Mouse (Mus musculus) lung, embryonic 16.5 days (tissue): ENCODE results near the gene Ypel2. TPM values are rescaled to one million over a fixed set of nuclear protein-coding genes. Genes with fewer than 3 reads are reported as not detected.
A peak's percentile ranks its signal among the peaks of the same experiment; 100 is the strongest.

Experiments
- ATAC-seq: fragments of 200-750 bp; cut with Nextera tagmentation; 2 replicates; pipeline ENCODE4 v1.8.0; 2017; ENCODE audit warnings: low read depth, mild to moderate bottlenecking, moderate library complexity
- H3K27ac ChIP-seq: fragments of 300-500 bp; sonication (generic); 2 replicates; pipeline ENCODE4 v1.5.1; 2014; ENCODE audit warnings: mild to moderate bottlenecking, control low read depth, low read length
- H3K27me3 ChIP-seq: fragments of 300-500 bp; sonication (generic); 2 replicates; pipeline ENCODE4 v1.6.1; 2014; ENCODE audit warnings: low read depth, low read length, mixed read lengths; ENCODE audit not compliant: control insufficient read depth, insufficient read depth
- H3K36me3 ChIP-seq: fragments of 300-500 bp; sonication (generic); 2 replicates; pipeline ENCODE4 v1.6.1; 2014; ENCODE audit warnings: low read length; ENCODE audit not compliant: control insufficient read depth, insufficient read depth
- H3K4me1 ChIP-seq: fragments of 300-500 bp; sonication (generic); replicated peaks from 2 replicates; pipeline ENCODE4 v1.6.1; 2014; ENCODE audit warnings: low read length, mixed read lengths; ENCODE audit not compliant: control insufficient read depth, insufficient read depth
- H3K4me2 ChIP-seq: fragments of 300-500 bp; sonication (generic); 2 replicates; pipeline ENCODE4 v1.6.1; 2014; ENCODE audit warnings: low read depth, low read length, control low read depth
- H3K4me3 ChIP-seq: fragments of 300-500 bp; sonication (generic); 2 replicates; pipeline ENCODE4 v1.5.1; 2014; ENCODE audit warnings: mild to moderate bottlenecking, low read length, control low read depth
- H3K9ac ChIP-seq: fragments of 300-500 bp; sonication (generic); 2 replicates; pipeline ENCODE4 v1.6.1; 2014; ENCODE audit warnings: low read length, control low read depth
- H3K9me3 ChIP-seq: fragments of 300-500 bp; sonication (generic); 2 replicates; pipeline ENCODE4 v1.6.1; 2016; ENCODE audit warnings: low read length; ENCODE audit not compliant: control insufficient read depth
- WGBS: fragments of 180-500 bp; shearing (Covaris S2); extraction: QIAGEN DNeasy Blood & Tissue Kit; methylation state at CpG from one replicate; pipeline ENCODE4 v1.1.7; 2014; 5-methylcytosine and 5-hydroxymethylcytosine counted together
- polyA plus RNA-seq: library from polyadenylated mRNA; unstranded; fragments of >200 nt; fragmentation: Nextera tagmentation; extraction: Ambion mirVana; gene quantifications from 2 replicates; pipeline ENCODE4 v1.2.1, GENCODE M21; 2015

Ypel2 gene
- polyA plus RNA-seq, 1 experiment from 2014 or later = 11.8 TPM

DNA sequence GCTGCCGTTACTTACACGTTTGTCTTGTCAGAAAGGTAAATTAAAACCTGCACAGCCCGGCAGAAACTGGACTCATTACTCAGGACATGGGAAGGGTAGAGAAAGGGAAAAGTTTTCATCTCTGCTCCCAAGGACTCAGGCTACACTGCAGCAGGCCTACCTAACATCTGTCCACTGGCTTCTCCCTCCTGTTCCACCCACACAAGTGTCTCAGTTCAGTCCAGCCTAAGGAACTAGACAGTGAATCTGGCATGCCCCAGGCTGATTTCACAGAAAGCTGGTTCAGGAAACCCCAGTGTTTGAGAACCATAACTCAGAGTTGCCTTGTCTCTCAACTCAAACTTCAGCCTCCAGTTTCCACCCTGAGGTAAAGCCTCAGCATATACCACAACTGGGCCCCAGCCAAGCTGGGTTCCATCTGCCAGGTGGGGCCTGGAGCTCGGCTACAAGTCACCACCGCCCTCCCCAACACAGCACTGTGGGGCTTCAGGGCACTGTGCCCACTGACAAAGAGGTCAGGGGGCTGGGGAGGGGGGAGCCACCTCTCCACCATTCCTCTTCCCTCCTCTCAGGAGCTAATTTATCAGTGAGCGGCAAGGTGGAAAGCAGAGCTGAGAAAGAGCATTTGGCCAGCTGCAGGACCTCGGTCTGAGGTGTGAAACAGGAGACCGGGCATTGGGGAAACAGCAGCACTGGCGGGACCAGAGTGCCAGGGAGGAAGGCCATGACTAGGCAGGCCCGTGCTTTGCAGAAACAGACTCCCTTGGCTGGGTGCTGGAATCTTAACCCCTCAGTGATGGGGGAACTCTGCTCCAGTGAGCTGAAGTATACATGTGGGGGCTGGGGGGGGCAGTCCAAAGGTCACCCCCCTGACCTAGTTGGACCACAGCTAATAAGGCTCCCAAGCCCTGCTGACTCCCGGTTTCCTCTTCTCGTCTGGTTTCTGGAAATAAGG is 34.5 kb downstream of the Ypel2 start:
- peak overlapping the region; percentile 69 for H3K27ac ChIP-seq
- no peaks in the 10 kb centered on the region for H3K9me3 ChIP-seq
- H3K4me1 ChIP-seq = peaks cover 88% of the 10 kb centered on the region
- H3K4me3 ChIP-seq = no peak overlapping the region
- no peaks in the 10 kb centered on the region for H3K36me3 ChIP-seq
- no peak overlapping the region for H3K4me2 ChIP-seq
- no peaks in the 10 kb centered on the region for H3K27me3 ChIP-seq
- peak overlapping the region; percentile 40; the same call in 1 of the 2 replicates for H3K9ac ChIP-seq
- no peak for ATAC-seq
- 39% methylated on average over 12 of the region's 12 CpGs for WGBS

DNA sequence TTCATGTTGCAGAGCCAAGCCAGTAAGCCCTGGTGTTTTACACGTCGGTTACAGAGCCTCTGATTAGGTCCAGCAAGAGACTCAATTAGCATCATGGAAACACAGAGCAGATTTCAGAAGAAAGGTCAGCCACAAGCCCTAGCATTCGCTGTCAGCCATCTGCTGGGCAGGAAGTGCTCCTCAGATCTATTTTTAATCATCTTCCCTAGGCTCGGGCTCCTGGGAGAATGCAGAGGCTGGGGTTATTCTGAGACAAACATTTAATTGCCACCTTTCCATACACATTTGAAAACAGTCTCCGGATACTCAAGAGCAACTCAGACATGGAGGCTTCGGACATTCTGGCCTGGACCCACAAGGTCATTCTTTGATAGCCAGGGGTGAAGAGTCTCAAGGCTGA is 35.3 kb downstream of the Ypel2 start:
- Histone ChIP-seq H3K9ac (no peak overlapping the region), H3K27ac (peak overlapping the region; percentile 69)

DNA sequence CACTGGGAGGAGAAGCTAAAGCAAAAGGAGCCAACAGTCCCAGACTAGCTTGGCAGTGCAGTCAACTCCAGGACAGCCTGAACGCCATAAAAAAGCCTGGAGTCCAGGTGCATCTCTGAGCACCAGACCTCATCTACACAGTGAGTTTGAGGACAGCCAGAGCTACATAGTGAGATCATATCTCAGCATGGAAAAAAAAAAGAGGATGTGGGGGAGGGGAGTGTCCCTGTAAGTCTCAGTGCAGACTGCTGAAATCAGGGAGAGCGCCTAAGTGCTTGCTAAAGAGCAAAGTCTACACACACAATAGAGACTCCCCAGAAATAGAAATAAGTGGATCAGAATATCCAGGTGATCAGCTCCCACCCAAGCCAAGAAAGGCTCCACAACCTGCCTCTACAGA is 37.1 kb downstream of the Ypel2 start:
- Histone ChIP-seq H3K4me2 (no peak overlapping the region), H3K27me3 (no peaks in the 10 kb centered on the region), H3K36me3 (no peaks in the 10 kb centered on the region), H3K4me1 (peaks cover 67% of the 10 kb centered on the region), H3K4me3 (no peak overlapping the region), H3K9me3 (no peaks in the 10 kb centered on the region), H3K27ac (no peak overlapping the region; the same call in 1 of the 2 replicates), H3K9ac (no peak overlapping the region)
- 34% methylated on average over 2 of the region's 2 CpGs for WGBS
- ATAC-seq = no peak

More for the DNA sequence above, 35.3 kb downstream of the Ypel2 start:
- H3K4me2 ChIP-seq = no peak overlapping the region
- no peaks in the 10 kb centered on the region for H3K27me3 ChIP-seq
- ATAC-seq = peak; percentile 15; the same call in 1 of the 2 replicates
- WGBS = 39% methylated on average over 6 of the region's 6 CpGs
- no peaks in the 10 kb centered on the region for H3K9me3 ChIP-seq
- no peak overlapping the region for H3K4me3 ChIP-seq
- peaks cover 85% of the 10 kb centered on the region for H3K4me1 ChIP-seq
- no peaks in the 10 kb centered on the region for H3K36me3 ChIP-seq

DNA sequence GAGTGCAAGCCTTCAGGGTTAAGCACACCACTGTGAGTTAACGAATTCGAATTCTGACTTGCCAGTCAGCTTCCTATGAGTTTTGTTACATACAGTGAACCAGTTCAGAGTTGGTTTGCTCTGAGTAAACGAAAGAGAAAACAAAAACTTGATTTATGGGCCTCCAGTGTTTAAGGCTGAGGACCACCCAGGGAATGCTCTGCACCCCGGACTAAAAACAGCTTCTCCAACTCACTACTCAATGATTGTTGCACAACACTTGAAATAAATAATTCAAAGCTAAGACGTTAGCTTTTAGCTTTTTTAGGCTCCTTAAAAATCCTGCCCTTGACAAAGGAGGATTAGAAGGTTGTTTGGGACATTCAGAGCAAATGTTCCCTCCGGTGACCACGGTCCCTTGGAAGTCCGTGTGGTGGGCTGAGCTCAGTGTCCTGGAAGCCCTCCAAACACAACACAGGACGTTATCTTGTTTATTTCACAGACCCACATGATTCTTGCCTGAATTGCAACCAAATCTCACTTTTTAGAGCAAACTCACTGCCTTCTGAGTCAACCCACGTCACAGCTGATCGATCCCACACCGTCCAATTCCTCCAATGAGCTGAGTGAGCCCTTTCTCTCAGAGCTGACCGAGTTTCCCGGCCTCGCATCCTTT is 38.8 kb downstream of the Ypel2 start:
- Histone ChIP-seq H3K27ac (peak overlapping the region; percentile 68), H3K9me3 (no peaks in the 10 kb centered on the region), H3K9ac (no peak overlapping the region), H3K36me3 (no peaks in the 10 kb centered on the region), H3K4me1 (peaks cover 53% of the 10 kb centered on the region), H3K27me3 (no peaks in the 10 kb centered on the region), H3K4me2 (peak overlapping the region; percentile 31; the same call in 1 of the 2 replicates), H3K4me3 (no peak overlapping the region)
- ATAC-seq = peak; percentile 51
- WGBS = 45% methylated on average over 15 of the region's 15 CpGs

DNA sequence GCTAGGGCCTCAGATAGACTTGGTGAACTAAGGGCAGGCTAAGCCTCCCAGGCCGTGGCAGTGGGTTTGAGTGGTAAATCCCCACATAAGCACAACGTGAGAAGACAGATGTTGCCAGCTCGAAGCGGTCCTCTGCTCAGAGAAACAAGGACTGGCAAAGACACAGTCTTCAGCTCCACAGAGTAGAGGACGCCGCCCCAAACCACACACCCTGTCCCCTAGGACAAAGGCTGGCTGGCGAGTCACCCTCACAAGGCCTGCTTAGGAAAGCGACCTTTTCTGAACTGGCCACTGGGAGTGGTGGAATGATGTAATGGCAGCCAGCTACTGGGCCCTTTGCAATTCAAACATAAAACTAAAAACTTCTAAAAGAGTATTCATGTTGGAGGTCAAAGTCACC is 40.4 kb downstream of the Ypel2 start:
- H3K4me3 ChIP-seq = no peak overlapping the region
- no peaks in the 10 kb centered on the region for H3K36me3 ChIP-seq
- no peak overlapping the region for H3K9ac ChIP-seq
- ATAC-seq = no peak
- no peaks in the 10 kb centered on the region for H3K27me3 ChIP-seq
- H3K27ac ChIP-seq = no peak overlapping the region
- peaks cover 36% of the 10 kb centered on the region for H3K4me1 ChIP-seq
- 81% methylated on average over 8 of the region's 8 CpGs for WGBS
- H3K4me2 ChIP-seq = no peak overlapping the region
- no peaks in the 10 kb centered on the region for H3K9me3 ChIP-seq

DNA sequence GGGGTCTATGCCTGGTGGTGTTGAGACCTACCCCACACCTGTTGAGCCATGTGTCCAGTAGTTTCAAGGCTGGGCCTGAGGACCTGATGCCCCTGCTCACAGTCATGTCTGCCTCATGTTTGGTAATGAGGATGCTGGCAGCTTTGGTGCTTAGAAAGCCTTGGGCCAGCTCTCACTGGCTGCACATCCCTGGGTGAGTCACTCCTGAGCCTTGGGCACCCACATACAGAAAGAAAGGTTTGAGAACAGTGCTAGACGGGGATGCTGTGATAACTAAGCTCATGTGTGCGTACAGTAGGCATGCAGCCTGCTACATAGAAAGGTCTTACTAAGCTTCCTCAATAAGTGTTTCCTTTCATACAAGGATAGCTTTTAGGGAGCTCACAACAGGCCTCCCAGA is 40.8 kb downstream of the Ypel2 start:
- Histone ChIP-seq H3K36me3 (no peaks in the 10 kb centered on the region), H3K27me3 (no peaks in the 10 kb centered on the region), H3K9ac (no peak overlapping the region), H3K27ac (no peak overlapping the region), H3K4me3 (no peak overlapping the region), H3K9me3 (no peaks in the 10 kb centered on the region), H3K4me1 (peaks cover 32% of the 10 kb centered on the region), H3K4me2 (no peak overlapping the region)
- 91% methylated on average over 2 of the region's 2 CpGs for WGBS
- ATAC-seq = no peak

DNA sequence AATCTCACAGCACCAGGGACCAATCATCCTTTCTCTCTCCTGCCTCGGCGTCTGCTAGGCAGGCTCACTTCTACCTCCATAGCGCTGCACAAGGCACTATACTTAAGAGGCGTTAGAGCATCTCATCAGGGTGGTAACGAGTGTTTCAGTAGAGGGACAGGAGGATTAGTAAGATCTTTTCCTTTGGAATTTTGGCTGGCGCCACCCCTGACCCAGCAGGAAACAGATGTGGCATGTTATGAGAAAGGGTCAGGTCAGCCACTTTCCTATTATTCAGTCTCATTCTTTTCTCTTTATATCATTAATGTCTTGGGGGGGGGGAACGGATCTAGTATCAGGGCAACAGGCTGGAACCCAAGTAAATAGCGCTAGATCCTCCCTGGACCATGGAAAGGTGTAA is 41.8 kb downstream of the Ypel2 start:
- ATAC-seq = no peak
- Histone ChIP-seq H3K9me3 (no peaks in the 10 kb centered on the region), H3K4me2 (no peak overlapping the region), H3K4me3 (no peak overlapping the region), H3K27ac (peak overlapping the region; percentile 32), H3K36me3 (no peaks in the 10 kb centered on the region), H3K27me3 (no peaks in the 10 kb centered on the region), H3K9ac (no peak overlapping the region), H3K4me1 (peaks cover 23% of the 10 kb centered on the region)
- WGBS = 64% methylated on average over 8 of the region's 8 CpGs

DNA sequence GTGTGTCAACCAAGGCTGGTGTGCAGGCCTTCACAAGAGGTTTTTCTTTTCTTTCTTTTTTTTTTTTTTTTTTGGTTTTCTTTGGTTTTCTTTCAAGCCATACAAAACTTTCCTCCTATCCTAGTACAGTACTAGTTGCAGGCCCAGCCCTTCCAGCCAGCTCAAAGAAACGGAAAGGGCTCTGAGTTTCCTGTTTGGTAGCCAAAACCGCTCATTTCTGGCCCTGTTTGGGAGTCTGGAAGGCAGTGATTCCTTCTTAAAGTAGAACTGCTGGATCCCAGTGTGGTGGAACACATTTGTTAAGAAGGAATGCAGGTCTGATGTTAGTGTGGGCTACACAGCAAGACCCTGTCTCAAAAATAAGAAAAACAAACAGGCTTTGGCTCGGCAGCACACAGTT is 43.0 kb downstream of the Ypel2 start:
- Histone ChIP-seq H3K4me2 (no peak overlapping the region), H3K36me3 (no peaks in the 10 kb centered on the region), H3K27me3 (no peaks in the 10 kb centered on the region), H3K4me3 (no peak overlapping the region), H3K9me3 (no peaks in the 10 kb centered on the region), H3K4me1 (peaks cover 13% of the 10 kb centered on the region), H3K9ac (no peak overlapping the region), H3K27ac (peak overlapping the region; percentile 62)
- WGBS = 52% methylated on average over 3 of the region's 3 CpGs
- ATAC-seq = no peak

DNA sequence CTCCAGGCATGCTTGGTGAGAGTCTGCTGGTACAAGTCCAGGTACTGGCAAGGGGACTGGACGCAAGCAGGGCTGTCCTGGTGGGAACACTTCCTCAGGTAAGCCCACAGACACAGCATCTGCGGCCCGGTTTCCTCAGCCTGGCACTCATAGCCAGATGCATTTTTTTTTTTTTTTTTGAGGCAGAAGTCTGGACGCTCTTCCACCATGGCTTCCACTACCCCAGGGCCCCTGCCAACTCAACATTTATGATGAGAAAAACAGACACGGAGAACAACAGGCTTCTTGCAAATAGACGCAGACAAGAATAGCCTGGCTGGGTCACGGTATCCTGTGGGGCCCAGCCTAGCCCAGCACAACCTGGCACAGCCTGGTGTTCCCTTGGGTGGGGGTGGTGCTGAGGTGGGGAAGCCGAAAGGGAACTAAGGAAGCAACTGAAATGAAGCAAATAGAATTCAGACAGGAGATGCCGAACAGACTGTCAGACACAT is 43.5 kb downstream of the Ypel2 start:
- Histone ChIP-seq H3K4me2 (no peak overlapping the region), H3K9me3 (no peaks in the 10 kb centered on the region), H3K4me3 (no peak overlapping the region), H3K36me3 (no peaks in the 10 kb centered on the region), H3K9ac (no peak overlapping the region), H3K27me3 (no peaks in the 10 kb centered on the region), H3K27ac (peak overlapping the region; percentile 62), H3K4me1 (peaks cover 11% of the 10 kb centered on the region)
- ATAC-seq = peak; percentile 63
- WGBS = 52% methylated on average over 9 of the region's 9 CpGs
